Mouse (Mus musculus) mesoderm, embryonic 11.5 days (tissue): ENCODE results near the gene Setd7.
A peak's percentile ranks its signal among the peaks of the same experiment; 100 is the strongest.
"Not testable (repeated sequence)": the region's sequence is repeated elsewhere in the genome, so short reads cannot be mapped to it uniquely, and the experiment has no call there.

Experiments used
- DNase-seq: peaks from one replicate; pipeline ENCODE4 v3.0.0-alpha.2; 2012; ENCODE audit warnings: low read depth, low spot score

Gene Setd7

DNA sequence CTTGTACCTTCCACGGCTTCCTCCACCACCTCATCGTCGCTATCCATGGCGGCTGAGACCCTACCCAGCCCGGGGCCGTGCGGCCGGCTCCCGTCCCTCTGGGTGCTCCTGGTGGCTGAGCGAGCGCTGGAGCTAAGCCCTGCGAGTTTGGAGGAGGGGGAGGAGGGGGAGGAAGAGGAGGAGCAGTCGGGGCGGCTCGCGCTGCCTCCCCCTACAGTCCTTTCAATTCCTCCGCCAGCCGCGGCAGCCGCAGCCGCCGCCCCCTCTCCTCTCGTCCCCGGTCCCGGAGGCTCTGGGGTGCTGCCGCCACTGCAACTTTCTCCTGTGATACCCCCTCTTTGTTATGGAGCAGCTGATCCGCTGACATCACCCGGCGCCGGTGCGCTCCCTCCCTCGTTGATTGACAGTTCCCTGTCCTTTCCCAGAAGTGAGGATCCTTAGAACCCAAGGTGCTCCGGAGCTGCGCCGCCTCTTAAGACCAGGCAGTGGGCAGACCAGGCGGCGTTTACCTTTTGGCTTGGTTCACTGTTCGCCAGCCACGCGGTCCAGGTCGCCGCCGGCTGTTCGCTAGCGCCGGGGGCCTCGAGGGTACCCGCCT is at the start of gene Setd7:
Gene Setd7 (minus strand): TSS at position 369 of the 598 bp plus-strand sequence.
- DNase-seq = peak; percentile 86

DNA sequence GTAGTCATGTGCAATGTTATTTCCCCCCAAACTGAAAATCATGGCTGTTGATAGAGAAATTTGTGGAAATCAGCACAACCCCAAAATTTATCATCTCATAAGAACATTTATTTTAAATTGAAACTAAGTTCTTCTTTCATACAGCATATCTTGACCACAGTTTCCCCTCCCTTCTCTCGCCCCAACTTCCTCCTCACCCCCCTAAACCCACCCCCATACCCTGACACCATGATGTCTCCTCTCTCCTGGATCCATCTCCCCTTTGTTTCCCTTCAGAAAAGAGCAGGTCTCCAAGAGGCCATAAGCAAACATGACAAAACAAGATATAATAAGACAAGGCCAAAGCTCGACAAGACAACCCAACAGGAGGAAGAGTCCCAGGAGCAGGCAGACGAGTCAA is 43.8 kb upstream of the Setd7 start:
- DNase-seq = no peak

- no peak for DNase-seq
Observed at GRCm38 (mm10) chr3:51603705-51604291, 43.1 kb upstream of the Setd7 start.

- DNase-seq = no peak
Observed at GRCm38 (mm10) chr3:51601461-51601860, 40.8 kb upstream of the Setd7 start.

DNA sequence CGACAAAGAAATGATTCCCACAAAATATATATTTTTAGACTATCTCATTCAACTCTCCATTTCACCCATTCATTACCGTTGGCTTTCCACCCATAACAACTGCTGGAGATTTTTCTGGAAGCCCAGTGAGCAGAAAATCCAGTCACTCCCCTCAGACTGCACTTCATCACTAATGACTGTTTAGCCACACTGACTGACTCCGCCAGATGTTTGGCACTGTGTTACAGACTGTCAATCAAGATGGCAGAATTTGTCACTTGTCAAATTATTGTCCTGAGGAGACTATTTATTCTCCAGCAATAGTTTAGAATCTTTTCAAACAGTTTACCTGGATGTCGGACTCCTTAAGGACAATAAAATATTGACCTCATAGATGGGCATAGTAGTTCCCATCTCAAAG is 40.0 kb upstream of the Setd7 start:
- no peak for DNase-seq

DNA sequence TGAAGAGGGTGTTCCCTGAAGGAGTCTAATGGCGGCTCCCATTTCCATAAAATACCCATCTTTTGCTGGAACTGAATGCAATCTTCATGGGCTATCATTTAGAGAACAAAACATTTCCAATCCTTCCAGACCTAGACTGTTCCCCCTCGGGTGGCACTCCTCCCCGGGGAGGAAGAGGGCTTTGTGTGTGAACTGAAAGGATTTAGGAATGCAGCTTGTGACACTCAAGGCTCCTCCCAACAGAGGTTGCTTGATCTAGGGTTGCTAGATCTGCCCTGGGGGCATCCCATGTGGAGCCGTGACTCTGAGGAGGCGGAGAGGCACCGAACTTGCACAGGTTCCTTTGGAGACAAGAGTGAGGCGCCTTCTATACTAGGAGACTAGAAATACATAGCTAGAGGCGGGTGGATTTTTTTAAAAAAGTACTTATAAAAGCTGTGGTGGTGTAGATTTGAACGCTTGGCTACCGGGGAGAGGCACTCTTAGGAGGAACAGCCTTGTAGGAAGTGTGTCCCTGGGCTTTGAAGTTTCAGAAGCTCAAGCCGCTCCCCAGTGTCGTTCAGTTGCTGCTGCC is 38.5 kb upstream of the Setd7 start:
- DNase-seq = peak; percentile 18

DNA sequence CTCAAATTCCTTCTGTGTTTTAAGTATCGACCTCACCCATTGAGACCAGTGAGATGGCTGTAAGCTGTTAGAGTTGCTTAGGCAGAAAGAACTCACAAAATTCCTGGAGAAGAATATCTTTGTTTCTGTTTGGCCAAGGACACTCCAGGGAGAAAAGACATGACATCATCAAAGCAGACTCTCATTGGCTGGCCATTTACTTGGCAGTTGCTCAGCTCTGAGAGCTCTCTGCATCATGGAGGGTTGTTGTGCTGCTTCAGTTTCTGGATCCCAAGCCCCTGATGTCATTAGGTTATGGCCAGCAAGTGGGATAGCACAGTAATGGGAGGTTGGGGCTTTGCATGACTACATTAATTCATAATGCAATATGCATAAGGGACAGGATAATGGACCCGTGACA is 35.9 kb upstream of the Setd7 start:
- DNase-seq = no peak

DNA sequence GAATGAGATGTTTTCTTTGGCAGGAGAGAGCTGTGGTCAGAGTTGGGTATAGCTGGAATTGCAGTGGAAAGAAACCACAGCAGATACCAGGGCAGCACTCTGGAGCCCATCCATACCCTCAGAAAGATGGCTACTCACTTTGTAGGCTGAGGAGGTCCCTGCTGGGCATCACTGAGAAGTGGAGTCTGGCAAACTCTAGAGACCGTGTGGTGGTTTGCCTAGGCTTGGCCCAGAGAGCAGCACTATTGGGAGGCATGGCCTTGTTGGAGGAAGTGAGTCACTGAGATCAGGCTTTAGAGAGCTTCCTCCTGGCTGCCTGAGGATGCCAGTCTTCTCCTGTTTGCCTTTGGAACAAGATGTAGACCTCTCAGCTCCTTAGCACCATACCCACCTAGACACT is 32.8 kb upstream of the Setd7 start:
- DNase-seq = no peak

DNA sequence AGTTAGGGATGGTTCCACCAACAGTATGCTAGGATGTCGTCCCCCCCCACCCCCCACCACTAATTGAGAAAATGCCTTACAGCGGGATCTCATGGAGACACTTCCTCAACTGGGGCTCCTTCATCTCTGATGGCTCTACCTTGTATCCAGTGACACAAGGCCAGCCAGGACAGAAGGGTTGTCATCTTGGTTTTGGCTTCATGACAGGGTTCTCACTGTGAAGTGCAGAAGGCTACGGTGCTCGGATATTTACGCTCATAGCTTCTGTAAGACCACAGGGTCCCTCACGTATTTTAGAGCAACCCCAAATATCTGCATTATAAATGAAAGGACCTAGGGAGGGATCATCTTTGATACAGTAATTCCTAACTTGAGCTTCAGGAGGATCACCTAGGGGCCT is 30.9 kb upstream of the Setd7 start:
- no peak for DNase-seq

DNA sequence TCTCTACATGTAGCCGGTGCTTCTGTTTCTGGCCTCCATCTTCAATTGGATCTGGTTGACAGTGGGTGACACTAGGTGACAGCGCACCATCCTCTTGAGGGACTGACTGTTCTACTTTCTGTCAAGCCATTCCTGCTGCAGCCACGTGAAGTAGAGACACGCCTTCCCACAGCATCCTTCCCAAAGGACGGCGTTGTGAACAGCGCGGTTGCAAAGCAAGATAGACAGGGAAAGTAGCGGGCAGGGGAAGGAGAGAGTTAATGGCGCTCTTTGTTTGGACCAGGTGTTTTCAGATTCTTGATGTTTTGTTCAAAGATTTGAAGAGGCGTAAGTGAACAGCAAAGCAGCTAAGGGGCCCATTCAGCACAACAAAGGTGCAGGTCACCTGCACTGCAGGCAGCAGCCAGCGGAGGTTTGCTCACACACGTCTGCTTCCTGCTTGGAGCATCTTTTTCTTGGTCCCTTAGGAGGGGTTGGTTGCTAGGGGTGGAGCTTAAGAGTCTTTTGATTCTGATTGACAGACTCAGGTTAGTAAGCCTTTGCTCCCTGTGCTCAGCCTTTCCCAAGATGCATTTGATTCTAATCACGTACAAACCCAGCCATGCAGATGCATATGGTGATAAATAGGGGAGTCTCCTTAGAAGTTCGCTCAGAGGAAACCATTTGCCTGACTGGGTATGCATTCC is 29.7 kb upstream of the Setd7 start:
- peak; percentile 12 for DNase-seq

DNA sequence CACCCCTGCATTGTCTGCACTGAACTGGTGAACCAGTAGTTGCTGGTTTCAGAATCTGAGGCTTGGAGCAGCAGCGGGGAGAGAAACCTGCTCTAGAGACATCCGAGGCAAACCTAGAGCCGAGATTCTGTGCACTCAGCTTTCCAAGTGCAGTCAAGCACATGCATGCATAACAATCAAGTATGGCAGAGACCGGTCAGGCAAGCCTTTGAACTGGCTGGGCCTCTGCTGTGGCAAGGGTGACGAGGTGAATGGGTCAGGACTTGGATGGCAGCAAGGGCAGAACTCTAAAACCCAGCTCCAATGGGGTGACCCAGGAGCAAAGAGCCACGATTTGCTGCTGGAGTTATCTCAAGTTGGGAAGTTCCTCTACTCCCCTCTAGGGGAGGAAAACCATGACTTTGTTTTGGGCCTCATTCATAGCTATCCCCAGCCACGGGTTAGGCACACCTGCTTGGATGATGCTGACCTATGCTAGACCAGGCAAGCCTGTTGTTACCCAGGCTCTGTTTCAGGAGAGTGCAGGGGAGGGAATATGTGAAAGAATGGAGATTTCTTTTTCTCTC is 27.1 kb upstream of the Setd7 start:
- no peak for DNase-seq

DNA sequence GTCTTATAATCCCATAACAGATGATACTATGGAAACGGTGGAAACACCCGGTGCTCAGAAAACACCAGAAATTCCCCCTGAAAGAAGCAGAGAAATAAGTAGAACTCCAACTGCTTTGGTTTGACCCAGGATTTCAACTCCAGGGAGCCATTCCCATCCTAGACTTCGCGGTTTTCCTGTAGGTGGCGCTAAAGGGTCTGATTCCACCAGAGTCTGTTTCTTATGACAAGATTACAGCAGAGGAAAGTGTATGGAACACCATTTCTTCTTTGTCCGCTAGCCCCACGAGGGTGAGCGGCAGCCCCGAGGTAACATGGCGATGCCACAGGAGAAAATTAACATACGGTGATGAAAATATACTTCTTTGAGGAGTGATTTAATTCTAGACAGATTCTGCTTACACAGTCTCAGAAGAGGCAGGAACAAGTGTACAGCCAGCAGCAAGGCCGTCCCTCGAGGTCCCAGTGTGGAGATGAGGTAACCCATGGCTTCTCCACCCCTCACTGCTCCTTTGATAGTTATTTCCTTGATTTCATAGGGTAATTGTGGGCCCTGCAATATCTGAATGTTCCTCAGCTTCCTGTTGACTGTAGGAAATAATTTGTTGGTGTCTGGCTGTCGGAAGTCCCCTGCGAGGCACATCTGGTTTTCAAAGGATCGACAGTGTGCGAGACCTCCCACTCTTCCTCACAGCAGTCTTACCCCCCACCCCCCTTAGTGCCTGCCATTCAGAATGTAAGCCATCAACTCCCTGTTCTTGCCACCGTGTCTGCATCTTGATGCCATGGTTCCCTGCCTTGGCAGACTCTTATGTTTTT is 23.1 kb upstream of the Setd7 start:
- DNase-seq = peak; percentile 87

DNA sequence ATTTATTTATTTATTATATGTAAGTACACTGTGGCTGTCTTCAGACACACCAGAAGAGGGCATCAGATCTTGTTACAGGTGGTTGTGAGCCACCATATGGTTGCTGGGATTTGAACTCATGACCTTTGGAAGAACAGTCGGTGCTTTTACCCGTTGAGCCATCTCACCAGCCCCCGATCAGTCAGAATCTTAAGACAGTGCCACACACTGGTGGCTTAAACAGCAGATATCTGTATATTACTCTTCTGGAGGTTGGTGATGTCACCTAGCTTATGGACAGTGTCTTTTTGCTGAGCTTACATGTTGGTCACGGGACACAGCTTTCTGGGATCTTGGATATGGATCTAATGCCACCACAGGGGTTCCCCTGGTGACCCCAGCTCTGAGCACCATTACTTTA is 18.6 kb upstream of the Setd7 start:
- DNase-seq = not testable (repeated sequence)

DNA sequence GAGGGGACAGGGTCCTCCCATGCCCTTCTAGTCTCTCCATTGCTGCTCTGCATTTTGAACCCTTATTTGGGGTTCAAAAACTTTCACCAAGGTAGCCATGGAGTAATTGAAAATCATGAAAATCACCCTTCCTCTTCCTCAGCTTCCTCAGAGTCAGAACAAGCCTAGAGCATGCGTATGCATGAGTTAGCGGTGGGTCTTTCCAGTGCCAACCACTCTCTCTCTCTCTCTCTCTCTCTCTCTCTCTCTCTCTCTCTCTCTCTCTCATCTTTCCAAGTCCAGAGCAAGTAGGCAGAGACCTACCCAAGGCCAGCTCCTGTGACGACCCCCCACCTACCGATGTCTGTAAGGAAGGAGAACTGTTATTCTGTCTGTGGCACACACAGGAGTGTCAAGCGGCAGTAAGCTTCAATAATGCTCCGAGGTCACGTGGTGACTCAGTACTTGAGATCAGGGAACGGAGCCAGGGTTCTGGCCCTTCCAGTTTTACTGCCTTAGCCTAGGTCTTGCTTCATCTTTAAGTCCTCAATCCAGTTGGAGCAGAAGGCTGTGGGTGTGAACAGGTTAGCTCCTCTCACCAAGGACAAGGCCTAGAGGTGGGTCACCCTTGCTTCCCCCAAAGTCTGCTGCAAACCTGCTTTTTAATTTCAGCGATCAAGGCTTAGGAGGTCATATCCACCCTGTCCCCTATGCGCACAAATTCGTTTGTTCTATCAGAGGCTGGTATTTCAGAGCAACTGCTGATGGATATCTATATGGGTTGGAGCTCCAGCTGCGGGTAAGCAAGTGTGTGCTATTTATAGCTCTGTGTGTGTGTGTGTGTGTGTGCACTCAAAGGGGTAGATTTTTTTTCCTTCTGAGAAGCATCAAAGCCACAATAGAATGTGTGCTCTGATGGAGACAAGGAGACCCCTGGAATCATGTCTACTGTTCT is 17.4 kb upstream of the Setd7 start:
- no peak for DNase-seq

GRCm38 (mm10) chr3:51577359-51577758 is 16.7 kb upstream of the Setd7 start:
- DNase-seq = no peak

- no peak for DNase-seq
Observed at GRCm38 (mm10) chr3:51573915-51574314, 13.2 kb upstream of the Setd7 start.

DNA sequence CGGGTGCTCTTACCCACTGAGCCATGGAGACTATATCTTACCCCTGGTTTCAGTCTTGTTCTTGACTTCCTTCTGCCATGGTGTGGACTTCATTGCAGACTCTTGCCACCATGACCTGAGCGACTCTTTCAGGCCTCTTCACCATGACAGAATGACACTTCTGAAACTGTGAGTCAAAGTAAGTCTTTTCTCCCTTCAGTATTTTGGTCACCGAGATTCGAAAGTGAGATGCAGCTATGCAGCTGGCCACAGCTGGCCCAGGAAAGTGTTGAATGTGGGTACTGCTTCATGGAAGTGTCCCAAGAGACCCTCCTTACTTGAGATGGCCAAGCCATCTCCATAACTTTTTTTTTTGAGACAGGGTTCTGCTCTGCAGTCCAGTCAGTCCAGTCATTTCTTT is 9.5 kb upstream of the Setd7 start:
- DNase-seq = no peak

DNA sequence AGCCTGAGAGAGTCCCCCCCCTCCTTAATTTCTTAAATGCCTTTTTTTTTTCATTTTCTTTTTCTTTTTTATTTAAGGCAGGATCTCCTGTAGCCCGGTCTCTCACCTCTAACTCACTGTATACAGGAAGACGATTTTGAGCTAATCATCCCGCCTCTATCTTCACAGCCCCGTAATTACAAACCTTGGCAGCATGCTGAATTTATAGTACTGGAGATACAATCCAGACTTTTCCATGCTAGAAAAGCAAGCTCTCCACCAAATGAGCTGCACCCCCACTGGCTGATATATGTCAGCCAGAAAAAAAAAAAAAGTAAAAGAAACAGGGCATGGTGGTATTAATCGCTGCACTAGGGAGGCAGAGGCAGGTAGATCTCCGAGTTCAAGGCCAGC is 1.3 kb upstream of the Setd7 start:
- no peak for DNase-seq

DNA sequence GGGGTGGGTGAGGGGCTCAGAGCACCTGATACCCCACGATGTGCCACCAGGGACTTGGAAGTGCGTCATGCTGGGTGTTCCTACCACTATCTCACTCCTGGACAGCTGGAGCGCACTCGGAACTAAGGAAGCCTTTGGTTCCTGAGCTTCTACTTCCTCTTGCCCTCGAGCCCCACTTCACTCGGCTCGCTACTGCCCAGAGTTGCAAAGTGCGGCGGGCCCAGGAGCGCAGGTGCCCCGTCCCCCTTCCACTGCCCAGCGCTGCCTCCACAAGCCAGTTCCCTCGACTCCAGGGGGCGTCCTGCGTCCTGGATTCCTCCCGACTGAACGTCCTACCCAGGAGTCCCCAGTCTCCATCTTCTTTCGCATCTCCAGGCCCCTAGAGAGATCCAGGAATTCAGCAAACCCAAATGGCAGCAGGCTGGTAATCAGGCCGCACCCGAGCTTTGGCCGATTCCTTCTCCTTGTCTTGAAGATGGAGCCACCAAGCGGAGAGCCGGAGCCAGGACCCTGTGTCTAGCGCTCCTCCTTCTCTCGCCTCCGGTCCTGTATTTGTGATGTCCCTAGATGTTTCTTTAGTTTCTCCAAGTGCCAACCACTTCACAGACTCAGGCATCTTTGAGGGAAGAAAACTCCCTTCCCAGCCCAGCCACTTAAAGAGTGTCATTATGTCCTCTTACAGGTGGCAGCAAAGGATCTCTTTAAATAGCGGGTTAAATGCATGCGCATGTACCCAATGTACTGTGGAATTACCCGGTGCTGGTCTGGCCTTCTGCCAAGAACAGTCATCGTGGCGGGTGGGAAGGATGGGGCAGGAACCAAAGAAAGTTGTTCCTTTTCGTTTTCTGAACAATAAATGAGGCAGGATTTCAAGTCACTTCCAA is 672 bp upstream of the Setd7 start:
- peak; percentile 69 for DNase-seq
